Mouse (Mus musculus): ENCODE measurements around the gene Gga3.

DNA sequence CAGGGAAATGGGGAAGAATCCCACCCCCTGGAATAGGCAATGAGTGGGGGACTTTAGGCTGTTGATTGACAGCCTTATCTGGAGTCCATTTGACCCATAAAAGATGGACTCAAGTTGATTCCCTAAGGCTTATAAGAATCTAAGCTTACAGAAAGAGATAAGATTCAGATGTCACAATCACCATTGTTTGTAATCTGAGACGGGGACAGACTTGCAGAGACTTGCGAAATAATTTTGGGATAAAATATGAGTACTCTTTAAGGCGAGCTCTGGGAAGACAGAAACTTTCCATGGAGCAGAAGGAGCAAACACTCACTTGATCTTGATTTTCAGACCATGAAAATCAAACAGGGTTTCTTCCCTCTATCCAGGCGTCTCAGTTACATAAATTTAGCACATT lies 60.3 kb downstream of the Gga3 start:
- TF ChIP-seq GATA1 (IDR thresholded peaks at IDR 0.05; ENCODE audit: low read length) = no peak
- no peak for TF ChIP-seq TAL1 (IDR thresholded peaks at IDR 0.05; ENCODE audit: low read length)
